Mouse (Mus musculus) limb, embryonic 12.5 days (tissue): Measurements from ENCODE around the gene Snta1. TPM values are rescaled to one million over a fixed set of nuclear protein-coding genes. Genes with fewer than 3 reads are reported as not detected.
"Not testable (repeated sequence)": the region's sequence is repeated elsewhere in the genome, so short reads cannot be mapped to it uniquely, and the experiment has no call there.

Experiments
- ATAC-seq: fragments of 200-750 bp; cut with Nextera tagmentation; 2 replicates; pipeline ENCODE4 v1.8.0; 2017; ENCODE audit warnings: low read depth, moderate TSS enrichment; ENCODE audit not compliant: insufficient number of reproducible peaks, insufficient read depth, low FRiP score, low TSS enrichment
- H3K27ac ChIP-seq: fragments of 300-500 bp; sonication (generic); 2 replicates; pipeline ENCODE4 v1.5.1; 2016; ENCODE audit warnings: mild to moderate bottlenecking, moderate library complexity
- H3K27me3 ChIP-seq: fragments of 300-500 bp; sonication (generic); 2 replicates; pipeline ENCODE4 v1.6.1; 2016; ENCODE audit warnings: mild to moderate bottlenecking, moderate library complexity
- H3K36me3 ChIP-seq: fragments of 300-500 bp; sonication (generic); 2 replicates; pipeline ENCODE4 v1.6.1; 2016; ENCODE audit warnings: mild to moderate bottlenecking, moderate library complexity
- H3K4me1 ChIP-seq: fragments of 300-500 bp; sonication (generic); replicated peaks from 2 replicates; pipeline ENCODE4 v1.6.1; 2016
- H3K4me2 ChIP-seq: fragments of 300-500 bp; sonication (generic); 2 replicates; pipeline ENCODE4 v1.6.1; 2016; ENCODE audit warnings: mild to moderate bottlenecking, moderate library complexity
- H3K4me3 ChIP-seq: fragments of 300-500 bp; sonication (generic); replicated peaks from 2 replicates; pipeline ENCODE4 v1.5.1; 2016; ENCODE audit warnings: mild to moderate bottlenecking
- H3K9ac ChIP-seq: fragments of 300-500 bp; sonication (generic); replicated peaks from 2 replicates; pipeline ENCODE4 v1.6.1; 2016; ENCODE audit warnings: mild to moderate bottlenecking, moderate library complexity
- H3K9me3 ChIP-seq: fragments of 300-500 bp; sonication (generic); 2 replicates; pipeline ENCODE4 v1.6.1; 2016; ENCODE audit warnings: mild to moderate bottlenecking, moderate library complexity
- WGBS: fragments of 180-500 bp; shearing (Covaris S2); methylation state at CpG from one replicate; pipeline ENCODE4 v1.1.7; 2016; 5-methylcytosine and 5-hydroxymethylcytosine counted together
- polyA plus RNA-seq: library from polyadenylated mRNA; unstranded; fragments of >200 nt; fragmentation: Nextera tagmentation; extraction: Ambion mirVana; gene quantifications from 2 replicates; pipeline ENCODE4 v1.2.1, GENCODE M21; 2016

Gene Snta1
- polyA plus RNA-seq, 1 experiment from 2014 or later: 7.5 TPM

- Histone ChIP-seq H3K27ac (no peak overlapping the region), H3K36me3 (peaks cover 71% of the 10 kb centered on the region), H3K4me1 (no peaks in the 10 kb centered on the region), H3K4me2 (no peak overlapping the region), H3K27me3 (no peaks in the 10 kb centered on the region), H3K9ac (no peak overlapping the region), H3K9me3 (no peaks in the 10 kb centered on the region), H3K4me3 (no peak overlapping the region)
- ATAC-seq: no peak
- 84% methylated on average over 1 of the region's 1 CpGs for WGBS
Measured at GRCm38 (mm10) chr2:154367510-154367909, 40.4 kb downstream of the Snta1 start.

- peak overlapping the region; percentile 18; the same call in 1 of the 2 replicates for H3K27ac ChIP-seq
- H3K4me1 ChIP-seq, H3K9me3 ChIP-seq, ATAC-seq, H3K9ac ChIP-seq, H3K27me3 ChIP-seq: not testable (repeated sequence)
- H3K4me3 ChIP-seq: peak overlapping the region; percentile 34
- peak overlapping the region; percentile 42 for H3K4me2 ChIP-seq
- 78% methylated on average over 15 of the region's 19 CpGs for WGBS
- peaks cover 33% of the 10 kb centered on the region for H3K36me3 ChIP-seq
Measured at GRCm38 (mm10) chr2:154354000-154354425, 53.9 kb downstream of the Snta1 start.

GRCm38 (mm10) chr2:154348152-154348551, 59.7 kb downstream of the Snta1 start:
- Histone ChIP-seq H3K4me3 (no peak overlapping the region), H3K9ac (no peak overlapping the region), H3K4me1 (no peaks in the 10 kb centered on the region), H3K27me3 (no peaks in the 10 kb centered on the region), H3K27ac (no peak overlapping the region), H3K4me2 (no peak overlapping the region), H3K36me3 (peaks cover 70% of the 10 kb centered on the region), H3K9me3 (no peaks in the 10 kb centered on the region)
- no peak for ATAC-seq
- WGBS: 88% methylated on average over 3 of the region's 3 CpGs

GRCm38 (mm10) chr2:154339356-154339755, 68.5 kb downstream of the Snta1 start:
- H3K36me3 ChIP-seq: peaks cover 53% of the 10 kb centered on the region
- H3K27me3 ChIP-seq: no peaks in the 10 kb centered on the region
- H3K9me3 ChIP-seq: no peaks in the 10 kb centered on the region
- H3K4me2 ChIP-seq: no peak overlapping the region
- no peak overlapping the region for H3K27ac ChIP-seq
- H3K4me1 ChIP-seq: no peaks in the 10 kb centered on the region
- H3K9ac ChIP-seq: no peak overlapping the region
- WGBS: 68% methylated on average over 2 of the region's 2 CpGs
- no peak overlapping the region for H3K4me3 ChIP-seq
- no peak for ATAC-seq

GRCm38 (mm10) chr2:154338161-154338560, 69.7 kb downstream of the Snta1 start:
- Histone ChIP-seq H3K4me2 (no peak overlapping the region), H3K27ac (no peak overlapping the region), H3K36me3 (peaks cover 48% of the 10 kb centered on the region), H3K9me3 (no peaks in the 10 kb centered on the region; the same call in 1 of the 2 replicates), H3K9ac (no peak overlapping the region), H3K4me1 (no peaks in the 10 kb centered on the region), H3K27me3 (no peaks in the 10 kb centered on the region), H3K4me3 (no peak overlapping the region)
- WGBS: 76% methylated on average over 1 of the region's 1 CpGs
- ATAC-seq: no peak

GRCm38 (mm10) chr2:154335572-154335971, 72.3 kb downstream of the Snta1 start:
- Histone ChIP-seq H3K4me1 (no peaks in the 10 kb centered on the region), H3K9ac (no peak overlapping the region), H3K27me3 (no peaks in the 10 kb centered on the region), H3K4me2 (no peak overlapping the region), H3K4me3 (no peak overlapping the region), H3K9me3 (no peaks in the 10 kb centered on the region; the same call in 1 of the 2 replicates), H3K36me3 (peaks cover 24% of the 10 kb centered on the region), H3K27ac (no peak overlapping the region)
- ATAC-seq: no peak
- 83% methylated on average over 4 of the region's 4 CpGs for WGBS

- Histone ChIP-seq H3K27ac (no peak overlapping the region), H3K4me2 (no peak overlapping the region), H3K9ac (no peak overlapping the region), H3K4me1 (no peaks in the 10 kb centered on the region), H3K9me3 (no peaks in the 10 kb centered on the region), H3K4me3 (no peak overlapping the region), H3K36me3 (no peaks in the 10 kb centered on the region), H3K27me3 (no peaks in the 10 kb centered on the region)
- 80% methylated on average over 3 of the region's 3 CpGs for WGBS
- no peak for ATAC-seq
Measured at GRCm38 (mm10) chr2:154326852-154327251, 81.0 kb downstream of the Snta1 start.

Other genes with a start within 250 kb of the Snta1 start
- gene Bpifa5, start 245.5 kb downstream of the Snta1 start, polyA plus RNA-seq: not detected in 2 replicates
- gene Bpifb1, start 217.3 kb downstream of the Snta1 start, polyA plus RNA-seq: not detected in 2 replicates
- gene Bpifb5, start 184.4 kb downstream of the Snta1 start, polyA plus RNA-seq: 0.17 TPM in 1 of 2 replicates, not detected in the other
- gene Bpifb9a, start 150.2 kb downstream of the Snta1 start, polyA plus RNA-seq: not detected in 2 replicates
- gene Bpifb9b, start 100.9 kb downstream of the Snta1 start, polyA plus RNA-seq: not detected in 2 replicates
- gene Cdk5rap1, start 35.1 kb downstream of the Snta1 start, polyA plus RNA-seq: 19.2 and 19.4 TPM in 2 replicates
- 50.6 and 57.8 TPM in 2 replicates for gene Cbfa2t2, start 28.4 kb upstream of the Snta1 start, polyA plus RNA-seq
- gene 1700003F12Rik, start 139.0 kb upstream of the Snta1 start, polyA plus RNA-seq: 1.1 and 1.3 TPM in 2 replicates
- gene Actl10, start 143.7 kb upstream of the Snta1 start, polyA plus RNA-seq: 0.18 and 0.55 TPM in 2 replicates
- 4.4 and 4.7 TPM in 2 replicates for gene Necab3, start 150.8 kb upstream of the Snta1 start, polyA plus RNA-seq
- gene E2f1, start 161.8 kb upstream of the Snta1 start, polyA plus RNA-seq: 25.5 and 28.8 TPM in 2 replicates
- gene Pxmp4, start 195.6 kb upstream of the Snta1 start, polyA plus RNA-seq: 14.8 and 16.0 TPM in 2 replicates
- gene Zfp341, start 205.2 kb upstream of the Snta1 start, polyA plus RNA-seq: 1.3 and 1.5 TPM in 2 replicates
- not detected in 2 replicates for gene 4930519P11Rik, start 205.3 kb upstream of the Snta1 start, polyA plus RNA-seq
- gene Chmp4b, start 243.6 kb upstream of the Snta1 start, polyA plus RNA-seq: 24.8 and 25.4 TPM in 2 replicates